Mouse (Mus musculus): Measurements from ENCODE around the gene Krcc1. TPM values are rescaled to one million over a fixed set of nuclear protein-coding genes. Genes with fewer than 3 reads are reported as not detected.
A peak's percentile ranks its signal among the peaks of the same experiment; 100 is the strongest.

Gene Krcc1
- total and polyA plus RNA-seq, 3 experiments, result 25.8 to 31.6 TPM; not detected in 1

GRCm38 (mm10) chr6:71271389-71272315 is at the start of gene Krcc1 (continued):
- TF ChIP-seq ZNF384 (IDR thresholded peaks at IDR 0.05; ENCODE audit: low read depth, low read length) (no peak), GATA1 (IDR thresholded peaks at IDR 0.05; ENCODE audit: low read depth, low read length) (no peak), MYC (IDR thresholded peaks at IDR 0.05; ENCODE audit: low read depth, low read length) (0 out of 2 replicates have a peak, but pooled peaks have one; percentile 42), KAT2A (conservative IDR thresholded peaks at IDR 0.05; ENCODE audit: low read depth, low read length) (no peak; the same call in 1 of the 2 replicates), BHLHE40 (IDR thresholded peaks at IDR 0.05; ENCODE audit: borderline replicate concordance, low read depth, low read length) (no peak)

GRCm38 (mm10) chr6:71224184-71224943 is 47.1 kb upstream of the Krcc1 start:
- peaks cover 7 to 9% of the 10 kb centered on the region in 2 experiments; a peak in 2 of 4 replicates for H3K27me3 ChIP-seq (ENCODE audit: control insufficient read depth in 1 of 2, insufficient read depth in 2 of 2, low read length in 2 of 2)
- no peaks in the 10 kb centered on the region for H3K79me2 ChIP-seq (ENCODE audit: control insufficient read depth, insufficient read depth, low read length, poor library complexity)
- no peaks in the 10 kb centered on the region for H3K4me1 ChIP-seq (ENCODE audit: control insufficient read depth in 1 of 2, insufficient read depth in 2 of 2, low read length in 2 of 2)
- no peak for TF ChIP-seq BHLHE40 (IDR thresholded peaks at IDR 0.05; ENCODE audit: borderline replicate concordance, low read depth, low read length)
- TF ChIP-seq ZKSCAN1 (IDR thresholded peaks at IDR 0.05; ENCODE audit: low read depth, low read length), result no peak
- no peak for TF ChIP-seq JUND (IDR thresholded peaks at IDR 0.05; ENCODE audit: low read depth, low read length)
- H3K9ac ChIP-seq (ENCODE audit: control insufficient read depth, low read depth, low read length, poor library complexity, severe bottlenecking), result no peak overlapping the region
- no peak overlapping the region for H3K4me3 ChIP-seq (ENCODE audit: control insufficient read depth in 1 of 2, insufficient read depth in 1 of 2, low read depth in 2 of 2, low read length in 2 of 2)
- H3K27ac ChIP-seq (ENCODE audit: control insufficient read depth, low read depth, low read length), result no peak overlapping the region
- no peak for DNase-seq (ENCODE audit: low read depth, low spot score)
- no peaks in the 10 kb centered on the region for H3K36me3 ChIP-seq (ENCODE audit: control insufficient read depth in 1 of 2, insufficient read depth in 2 of 2, low read length in 2 of 2)
- H3K9me3 ChIP-seq (replicated peaks; ENCODE audit: insufficient read depth, low read length), result no peaks in the 10 kb centered on the region

- H3K36me3 ChIP-seq (ENCODE audit: control insufficient read depth in 1 of 2, insufficient read depth in 2 of 2, low read length in 2 of 2), result no peaks in the 10 kb centered on the region
- peaks cover 8 to 10% of the 10 kb centered on the region in 2 experiments; a peak in 3 of 4 replicates for H3K27me3 ChIP-seq (ENCODE audit: control insufficient read depth in 1 of 2, insufficient read depth in 2 of 2, low read length in 2 of 2)
- no peaks in the 10 kb centered on the region for H3K79me2 ChIP-seq (ENCODE audit: control insufficient read depth, insufficient read depth, low read length, poor library complexity)
- no peak for DNase-seq (ENCODE audit: low read depth, low spot score)
- H3K9ac ChIP-seq (ENCODE audit: control insufficient read depth, low read depth, low read length, poor library complexity, severe bottlenecking), result no peak overlapping the region
- H3K4me1 ChIP-seq (ENCODE audit: control insufficient read depth in 1 of 2, insufficient read depth in 2 of 2, low read length in 2 of 2), result no peaks in the 10 kb centered on the region; a peak in 1 of 4 replicates
- H3K27ac ChIP-seq (ENCODE audit: control insufficient read depth, low read depth, low read length), result no peak overlapping the region
- no peak overlapping the region for H3K4me3 ChIP-seq (ENCODE audit: control insufficient read depth in 1 of 2, insufficient read depth in 1 of 2, low read depth in 2 of 2, low read length in 2 of 2)
- no peak for TF ChIP-seq BHLHE40 (IDR thresholded peaks at IDR 0.05; ENCODE audit: borderline replicate concordance, low read depth, low read length)
- no peak for TF ChIP-seq HCFC1 (IDR thresholded peaks at IDR 0.05; ENCODE audit: low read depth, low read length)
- TF ChIP-seq ZNF384 (IDR thresholded peaks at IDR 0.05; ENCODE audit: low read depth, low read length), result no peak
- no peak for TF ChIP-seq GABPA (IDR thresholded peaks at IDR 0.05; ENCODE audit: low read depth, low read length)
- no peak for TF ChIP-seq TCF12 (IDR thresholded peaks at IDR 0.05; ENCODE audit: low read depth, low read length)
- no peak for TF ChIP-seq MAX (IDR thresholded peaks at IDR 0.05; ENCODE audit: low read length)
- no peak for TF ChIP-seq TAL1 (IDR thresholded peaks at IDR 0.05; ENCODE audit: low read length)
- no peak for TF ChIP-seq MAFK (IDR thresholded peaks at IDR 0.05; ENCODE audit: borderline replicate concordance, low read depth, low read length)
- no peak for TF ChIP-seq POLR2A (IDR thresholded peaks at IDR 0.05; ENCODE audit: control insufficient read depth in 1 of 2, insufficient read depth in 1 of 2, low read depth in 1 of 2, low read length in 2 of 2, poor library complexity in 1 of 2)
- no peak for TF ChIP-seq ZMIZ1 (IDR thresholded peaks at IDR 0.05; ENCODE audit: low read depth, low read length)
- no peak for TF ChIP-seq USF2 (IDR thresholded peaks at IDR 0.05; ENCODE audit: borderline replicate concordance in 1 of 2, insufficient read depth in 1 of 2, low read depth in 1 of 2, low read length in 2 of 2)
- no peak for TF ChIP-seq JUND (IDR thresholded peaks at IDR 0.05; ENCODE audit: low read depth, low read length)
- TF ChIP-seq MXI1 (IDR thresholded peaks at IDR 0.05; ENCODE audit: low read depth, low read length), result no peak
- no peak for TF ChIP-seq E2F4 (IDR thresholded peaks at IDR 0.05; ENCODE audit: borderline replicate concordance, low read depth, low read length)
- TF ChIP-seq SMC3 (IDR thresholded peaks at IDR 0.05; ENCODE audit: low read depth, low read length), result no peak
- no peak for TF ChIP-seq USF1 (IDR thresholded peaks at IDR 0.05; ENCODE audit: low read depth, low read length)
- no peak for TF ChIP-seq TBP (IDR thresholded peaks at IDR 0.05; ENCODE audit: low read depth, low read length)
- H3K9me3 ChIP-seq (replicated peaks; ENCODE audit: insufficient read depth, low read length), result no peaks in the 10 kb centered on the region
These were observed 44.9 kb upstream of the Krcc1 start for GRCm38 (mm10) chr6:71226544-71226943.
